20 mouse cellular contexts compared by ENCODE assay signal in genomic region chr3:41164736-41165135, GRCm38 (mm10).
DNase-seq lines count a peak whose midpoint lies in the region; ATAC-seq and TF ChIP-seq lines count a peak whose summit lies in the region.
"Had no signal": no experiment of that assay in that cellular context is flagged by ENCODE, and none has a peak within 500 bp of the region (broad histone marks: within the 10 kb centered on the region; RNA-seq: fewer than 3 reads in every experiment).

No protein-coding gene starts in this region.

- no peaks in the 10 kb centered on the region for H3K27me3 ChIP-seq in forebrain, embryonic 10.5 days (ENCODE audit: poor library complexity, severe bottlenecking)
- no peaks in the 10 kb centered on the region for H3K27me3 ChIP-seq in forebrain, postnatal 0 days (ENCODE audit: insufficient read depth, low read length)
- H3K27me3 ChIP-seq in intestine, embryonic 14.5 days (replicated peaks; ENCODE audit: control insufficient read depth, insufficient read depth, low read length) = no peaks in the 10 kb centered on the region
- H3K27me3 ChIP-seq in intestine, postnatal 0 days (replicated peaks; ENCODE audit: control insufficient read depth, insufficient read depth, low read length) = no peaks in the 10 kb centered on the region
- H3K27me3 ChIP-seq in limb, embryonic 11.5 days (ENCODE audit: control insufficient read depth, insufficient read depth, low read length) = no peaks in the 10 kb centered on the region
- H3K27me3 ChIP-seq: embryonic facial prominence, embryonic 12.5 days; forebrain, embryonic 12.5 days; hindbrain, embryonic 15.5 days had no signal

- no peaks in the 10 kb centered on the region for H3K36me3 ChIP-seq in forebrain, embryonic 10.5 days (replicated peaks)
- no peaks in the 10 kb centered on the region for H3K36me3 ChIP-seq in forebrain, postnatal 0 days (ENCODE audit: insufficient read depth)
- H3K36me3 ChIP-seq in intestine, embryonic 14.5 days (ENCODE audit: control insufficient read depth, insufficient read depth, low read length) = no peaks in the 10 kb centered on the region
- no peaks in the 10 kb centered on the region for H3K36me3 ChIP-seq in intestine, postnatal 0 days (ENCODE audit: control insufficient read depth, insufficient read depth)
- no peaks in the 10 kb centered on the region for H3K36me3 ChIP-seq in limb, embryonic 11.5 days (ENCODE audit: control insufficient read depth, insufficient read depth, low read length)
- H3K36me3 ChIP-seq: embryonic facial prominence, embryonic 12.5 days; forebrain, embryonic 12.5 days; G1E; hindbrain, embryonic 15.5 days had no signal

- no peak for ATAC-seq in forebrain, postnatal 0 days
- ATAC-seq in intestine, embryonic 14.5 days (replicated peaks; ENCODE audit: low FRiP score, low TSS enrichment, low read depth) = no peak
- no peak for ATAC-seq in intestine, postnatal 0 days
- no peak for ATAC-seq in limb, embryonic 11.5 days (ENCODE audit: insufficient number of reproducible peaks, low FRiP score, low TSS enrichment, low read depth)
- ATAC-seq: CD4-positive, CD25-positive, alpha-beta regulatory T cell, adult 4 months; forebrain, embryonic 16.5 days had no signal

- no peak overlapping the region for H3K4me2 ChIP-seq in forebrain, postnatal 0 days (ENCODE audit: low read depth)
- no peak overlapping the region for H3K4me2 ChIP-seq in intestine, embryonic 14.5 days (ENCODE audit: low read length)
- no peak overlapping the region for H3K4me2 ChIP-seq in intestine, postnatal 0 days (replicated peaks; ENCODE audit: low read depth)
- H3K4me2 ChIP-seq in limb, embryonic 11.5 days (ENCODE audit: low read depth, severe bottlenecking) = no peak overlapping the region
- H3K4me2 ChIP-seq: embryonic facial prominence, embryonic 12.5 days; forebrain, embryonic 12.5 days; hindbrain, embryonic 15.5 days had no signal

- WGBS in forebrain, embryonic 10.5 days = 89% methylated on average over 7 of the region's 7 CpGs
- WGBS in forebrain, postnatal 0 days = 88% methylated on average over 7 of the region's 7 CpGs
- WGBS in intestine, embryonic 14.5 days = 92% methylated on average over 7 of the region's 7 CpGs
- WGBS in intestine, postnatal 0 days = 92% methylated on average over 7 of the region's 7 CpGs
- WGBS in limb, embryonic 11.5 days = 86% methylated on average over 7 of the region's 7 CpGs

- H3K27ac ChIP-seq in forebrain, embryonic 10.5 days = no peak overlapping the region
- no peak overlapping the region for H3K27ac ChIP-seq in forebrain, postnatal 0 days (ENCODE audit: low read depth, low read length)
- H3K27ac ChIP-seq in intestine, embryonic 14.5 days (ENCODE audit: low read depth) = no peak overlapping the region
- no peak overlapping the region for H3K27ac ChIP-seq in intestine, postnatal 0 days (ENCODE audit: low read depth, low read length)
- no peak overlapping the region for H3K27ac ChIP-seq in limb, embryonic 11.5 days (replicated peaks; ENCODE audit: low read depth, low read length)
- H3K27ac ChIP-seq: embryonic facial prominence, embryonic 12.5 days; forebrain, embryonic 12.5 days; hindbrain, embryonic 15.5 days had no signal

- no peaks in the 10 kb centered on the region; the same call in 1 of the 2 replicates for H3K9me3 ChIP-seq in forebrain, embryonic 10.5 days
- no peaks in the 10 kb centered on the region for H3K9me3 ChIP-seq in forebrain, postnatal 0 days (ENCODE audit: low read length)
- H3K9me3 ChIP-seq in intestine, embryonic 14.5 days (ENCODE audit: control insufficient read depth, low read length) = no peaks in the 10 kb centered on the region
- no peaks in the 10 kb centered on the region for H3K9me3 ChIP-seq in intestine, postnatal 0 days (ENCODE audit: control insufficient read depth)
- H3K9me3 ChIP-seq in limb, embryonic 11.5 days (ENCODE audit: control insufficient read depth, low read length) = no peaks in the 10 kb centered on the region
- H3K9me3 ChIP-seq: embryonic facial prominence, embryonic 12.5 days; G1E; hindbrain, embryonic 15.5 days had no signal

- H3K4me3 ChIP-seq in forebrain, embryonic 10.5 days = no peak overlapping the region
- no peak overlapping the region for H3K4me3 ChIP-seq in forebrain, postnatal 0 days (ENCODE audit: low read depth, low read length)
- no peak overlapping the region for H3K4me3 ChIP-seq in intestine, embryonic 14.5 days (ENCODE audit: low read depth, low read length)
- no peak overlapping the region for H3K4me3 ChIP-seq in intestine, postnatal 0 days (ENCODE audit: low read depth, low read length)
- H3K4me3 ChIP-seq in limb, embryonic 11.5 days (ENCODE audit: low read depth, low read length) = no peak overlapping the region
- H3K4me3 ChIP-seq: embryonic facial prominence, embryonic 12.5 days; forebrain, embryonic 12.5 days; hindbrain, embryonic 15.5 days had no signal

- H3K4me1 ChIP-seq in forebrain, embryonic 10.5 days = no peaks in the 10 kb centered on the region
- H3K4me1 ChIP-seq in forebrain, postnatal 0 days (ENCODE audit: insufficient read depth) = no peaks in the 10 kb centered on the region
- no peaks in the 10 kb centered on the region for H3K4me1 ChIP-seq in intestine, embryonic 14.5 days (replicated peaks; ENCODE audit: control insufficient read depth, insufficient read depth, low read length)
- no peaks in the 10 kb centered on the region for H3K4me1 ChIP-seq in intestine, postnatal 0 days (replicated peaks; ENCODE audit: control insufficient read depth, insufficient read depth, low read length)
- H3K4me1 ChIP-seq in limb, embryonic 11.5 days (ENCODE audit: control insufficient read depth, insufficient read depth, low read length) = no peaks in the 10 kb centered on the region
- H3K4me1 ChIP-seq: embryonic facial prominence, embryonic 12.5 days; forebrain, embryonic 12.5 days; hindbrain, embryonic 15.5 days had no signal

- H3K9ac ChIP-seq in forebrain, postnatal 0 days = no peak overlapping the region
- no peak overlapping the region for H3K9ac ChIP-seq in intestine, embryonic 14.5 days (ENCODE audit: low read length)
- H3K9ac ChIP-seq in intestine, postnatal 0 days (ENCODE audit: low read depth, low read length) = no peak overlapping the region
- no peak overlapping the region for H3K9ac ChIP-seq in limb, embryonic 11.5 days (ENCODE audit: low read length)
- H3K9ac ChIP-seq: embryonic facial prominence, embryonic 12.5 days; forebrain, embryonic 12.5 days; hindbrain, embryonic 15.5 days had no signal

- peak; percentile 4 for DNase-seq in forebrain, embryonic 10.5 days (ENCODE audit: extremely low spot score, low spot score)
- DNase-seq in forebrain, postnatal 0 days = no peak
- DNase-seq in intestine, embryonic 14.5 days (ENCODE audit: low spot score) = peak; percentile 40
- DNase-seq in limb, embryonic 11.5 days (ENCODE audit: low spot score) = peak; percentile 12
- no peak for DNase-seq in layer of hippocampus, postnatal 14 days (ENCODE audit: low spot score in 2 of 2)
- no peak for DNase-seq in left cerebral cortex, adult 11 months (ENCODE audit: low spot score)
- DNase-seq: adrenal gland, postnatal 10 days; B cell, adult 2 months; cerebellum, adult 11 months; cerebellum, adult 8-10 months; cerebellum, postnatal 14 days; gastrocnemius, postnatal 14 days; heart, postnatal 14 days had no signal

- no peak for TF ChIP-seq CTCF in forebrain, postnatal 0 days (IDR thresholded peaks at IDR 0.05; ENCODE audit: low read depth)
- TF ChIP-seq CTCF in intestine, postnatal 0 days (IDR thresholded peaks at IDR 0.05; ENCODE audit: low read depth) = no peak

Comparison
In these comparisons a context has a peak if more than half of its experiments do, and no peak if none do; other contexts are left out.
1. DNase-seq: peak in forebrain, embryonic 10.5 days (single experiment), intestine, embryonic 14.5 days (single experiment) and limb, embryonic 11.5 days (single experiment); none in forebrain, postnatal 0 days (single experiment), layer of hippocampus, postnatal 14 days (0 of 2) and left cerebral cortex, adult 11 months (single experiment).